Mouse (Mus musculus): ENCODE data around the gene Tcp11. TPM values are rescaled to one million over a fixed set of nuclear protein-coding genes. Genes with fewer than 3 reads are reported as not detected.

Tcp11 gene
- polyA plus RNA-seq, 1 experiment: not detected

- H3K4me1 ChIP-seq (ENCODE audit: control insufficient read depth, insufficient read depth, low read length): peaks cover 23% of the 10 kb centered on the region
- H3K27ac ChIP-seq (ENCODE audit: insufficient read depth, low read depth, low read length): no peak overlapping the region
- TF ChIP-seq POLR2A (IDR thresholded peaks at IDR 0.05; ENCODE audit: borderline replicate concordance, low read depth, low read length): no peak
- no peak for TF ChIP-seq CTCF (IDR thresholded peaks at IDR 0.05; ENCODE audit: low read depth, low read length)
- H3K4me3 ChIP-seq (ENCODE audit: insufficient read depth, low read length): no peak overlapping the region
These were observed 48.2 kb downstream of the Tcp11 start for GRCm38 (mm10) chr17:28032219-28032618.

GRCm38 (mm10) chr17:28031281-28031941 is 49.0 kb downstream of the Tcp11 start:
- no peak for TF ChIP-seq POLR2A (IDR thresholded peaks at IDR 0.05; ENCODE audit: borderline replicate concordance, low read depth, low read length)
- TF ChIP-seq CTCF (IDR thresholded peaks at IDR 0.05; ENCODE audit: low read depth, low read length): no peak
- Histone ChIP-seq H3K4me3 (ENCODE audit: insufficient read depth, low read length) (no peak overlapping the region), H3K27ac (ENCODE audit: insufficient read depth, low read depth, low read length) (no peak overlapping the region), H3K4me1 (ENCODE audit: control insufficient read depth, insufficient read depth, low read length) (peaks cover 31% of the 10 kb centered on the region)

- Histone ChIP-seq H3K4me3 (ENCODE audit: insufficient read depth, low read length) (no peak overlapping the region), H3K27ac (ENCODE audit: insufficient read depth, low read depth, low read length) (no peak overlapping the region), H3K4me1 (ENCODE audit: control insufficient read depth, insufficient read depth, low read length) (peaks cover 39% of the 10 kb centered on the region)
- TF ChIP-seq CTCF (IDR thresholded peaks at IDR 0.05; ENCODE audit: low read depth, low read length) (no peak), POLR2A (IDR thresholded peaks at IDR 0.05; ENCODE audit: borderline replicate concordance, low read depth, low read length) (no peak)
These were observed 50.0 kb downstream of the Tcp11 start for GRCm38 (mm10) chr17:28030446-28030845.

- Histone ChIP-seq H3K4me1 (ENCODE audit: control insufficient read depth, insufficient read depth, low read length) (peaks cover 39% of the 10 kb centered on the region), H3K4me3 (ENCODE audit: insufficient read depth, low read length) (no peak overlapping the region), H3K27ac (ENCODE audit: insufficient read depth, low read depth, low read length) (no peak overlapping the region)
- no peak for TF ChIP-seq POLR2A (IDR thresholded peaks at IDR 0.05; ENCODE audit: borderline replicate concordance, low read depth, low read length)
- TF ChIP-seq CTCF (IDR thresholded peaks at IDR 0.05; ENCODE audit: low read depth, low read length): no peak
These were observed 51.1 kb downstream of the Tcp11 start for GRCm38 (mm10) chr17:28029308-28029707.

- Histone ChIP-seq H3K4me3 (ENCODE audit: insufficient read depth, low read length) (no peak overlapping the region), H3K27ac (ENCODE audit: insufficient read depth, low read depth, low read length) (no peak overlapping the region), H3K4me1 (ENCODE audit: control insufficient read depth, insufficient read depth, low read length) (peaks cover 39% of the 10 kb centered on the region)
- TF ChIP-seq POLR2A (IDR thresholded peaks at IDR 0.05; ENCODE audit: borderline replicate concordance, low read depth, low read length) (no peak), CTCF (IDR thresholded peaks at IDR 0.05; ENCODE audit: low read depth, low read length) (no peak)
These were observed 52.2 kb downstream of the Tcp11 start for GRCm38 (mm10) chr17:28028236-28028635.

- Histone ChIP-seq H3K4me3 (ENCODE audit: insufficient read depth, low read length) (no peak overlapping the region), H3K27ac (ENCODE audit: insufficient read depth, low read depth, low read length) (no peak overlapping the region), H3K4me1 (ENCODE audit: control insufficient read depth, insufficient read depth, low read length) (peaks cover 37% of the 10 kb centered on the region)
- no peak for TF ChIP-seq POLR2A (IDR thresholded peaks at IDR 0.05; ENCODE audit: borderline replicate concordance, low read depth, low read length)
- no peak for TF ChIP-seq CTCF (IDR thresholded peaks at IDR 0.05; ENCODE audit: low read depth, low read length)
These were observed 53.2 kb downstream of the Tcp11 start for GRCm38 (mm10) chr17:28027197-28027596.

DNA sequence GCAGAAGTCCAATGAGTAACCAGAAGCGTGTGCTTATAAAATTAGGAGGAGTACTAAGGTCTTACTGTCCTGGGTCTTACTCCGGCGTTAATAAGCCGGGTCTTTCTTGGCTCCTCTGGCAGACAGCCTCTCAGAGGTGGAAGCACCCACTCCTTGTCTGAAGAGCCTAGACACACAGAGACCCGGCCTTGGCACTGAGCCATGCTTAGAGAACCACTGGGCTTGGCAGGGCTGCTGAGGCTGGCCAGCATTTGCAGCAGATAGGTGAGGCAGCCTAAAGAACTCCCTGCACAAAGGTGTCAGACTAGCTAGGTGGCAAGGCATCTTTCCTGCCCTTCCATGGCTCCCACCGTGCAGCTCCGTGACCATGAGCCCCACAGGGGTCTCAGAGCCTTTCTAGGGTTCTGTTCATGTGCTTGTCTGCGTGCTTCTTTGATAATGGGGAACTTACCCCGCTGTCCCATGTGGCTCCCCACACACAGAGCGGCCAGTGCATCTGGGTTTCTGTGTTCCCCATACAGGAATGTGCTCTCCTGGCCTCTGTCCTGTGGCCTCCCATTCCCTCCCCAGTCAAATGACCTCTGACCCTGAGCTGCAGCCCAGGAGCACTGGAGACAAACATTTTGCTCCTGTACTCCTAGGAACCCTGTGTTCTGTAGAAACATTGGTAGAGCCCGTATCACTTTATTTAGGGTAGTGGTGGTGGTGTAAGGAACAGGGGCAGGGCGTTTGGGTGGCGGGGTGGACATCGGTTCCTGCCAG is 54.1 kb downstream of the Tcp11 start:
- no peak overlapping the region for H3K27ac ChIP-seq (ENCODE audit: insufficient read depth, low read depth, low read length)
- TF ChIP-seq CTCF (IDR thresholded peaks at IDR 0.05; ENCODE audit: low read depth, low read length): no peak
- no peak for TF ChIP-seq POLR2A (IDR thresholded peaks at IDR 0.05; ENCODE audit: borderline replicate concordance, low read depth, low read length)
- no peak overlapping the region for H3K4me3 ChIP-seq (ENCODE audit: insufficient read depth, low read length)
- peaks cover 31% of the 10 kb centered on the region for H3K4me1 ChIP-seq (ENCODE audit: control insufficient read depth, insufficient read depth, low read length)

DNA sequence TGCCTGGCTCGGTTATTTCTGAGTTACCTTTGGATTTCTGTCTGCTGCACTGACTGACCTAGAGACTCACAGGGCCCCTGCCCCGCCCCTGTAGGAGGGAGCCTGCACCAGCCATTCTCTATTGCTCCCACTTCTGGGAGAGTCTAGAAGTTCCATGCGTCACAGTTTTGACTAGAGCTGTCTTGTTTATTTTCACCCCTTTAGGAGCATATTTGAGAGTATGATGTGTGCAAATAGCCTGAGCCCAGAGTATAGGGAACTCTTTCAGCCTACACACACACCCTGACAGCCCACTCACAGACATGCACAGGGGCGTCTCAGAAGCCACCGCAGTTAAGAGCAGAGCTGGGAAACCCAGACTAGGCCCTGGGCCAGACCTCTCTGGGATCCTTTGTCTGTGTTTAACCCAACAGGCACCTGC is 54.9 kb downstream of the Tcp11 start:
- Histone ChIP-seq H3K4me3 (ENCODE audit: insufficient read depth, low read length) (no peak overlapping the region), H3K27ac (ENCODE audit: insufficient read depth, low read depth, low read length) (no peak overlapping the region), H3K4me1 (ENCODE audit: control insufficient read depth, insufficient read depth, low read length) (peaks cover 24% of the 10 kb centered on the region)
- no peak for TF ChIP-seq CTCF (IDR thresholded peaks at IDR 0.05; ENCODE audit: low read depth, low read length)
- TF ChIP-seq POLR2A (IDR thresholded peaks at IDR 0.05; ENCODE audit: borderline replicate concordance, low read depth, low read length): no peak

- Histone ChIP-seq H3K4me3 (ENCODE audit: insufficient read depth, low read length) (no peak overlapping the region), H3K27ac (ENCODE audit: insufficient read depth, low read depth, low read length) (no peak overlapping the region), H3K4me1 (ENCODE audit: control insufficient read depth, insufficient read depth, low read length) (peaks cover 15% of the 10 kb centered on the region)
- TF ChIP-seq POLR2A (IDR thresholded peaks at IDR 0.05; ENCODE audit: borderline replicate concordance, low read depth, low read length): no peak
- no peak for TF ChIP-seq CTCF (IDR thresholded peaks at IDR 0.05; ENCODE audit: low read depth, low read length)
These were observed 57.4 kb downstream of the Tcp11 start for GRCm38 (mm10) chr17:28022854-28023655.

Data from bone marrow macrophage, adult 2 months (primary cell).